Mouse (Mus musculus): ENCODE measurements at regions not wholly inside any gene's neighbourhood (a gene's known extent, or its start where the extent isn't known, plus 50 kb on each side); places are given as distances from the start of the nearest gene placed in this dataset.

GRCm38 (mm10) chr12:104560934-104561565, 87.9 kb upstream of the Gsc start:
- Histone ChIP-seq H3K27ac (replicated peaks) (no peak overlapping the region), H3K9me3 (no peaks in the 10 kb centered on the region), H3K9ac (no peak overlapping the region), H3K4me2 (no peak overlapping the region), H3K36me3 (no peaks in the 10 kb centered on the region), H3K4me3 (no peak overlapping the region), H3K27me3 (no peaks in the 10 kb centered on the region), H3K4me1 (replicated peaks) (0 out of 2 replicates have a peak, but pooled peaks cover 3% of the 10 kb centered on the region)
- WGBS = 56% methylated on average over 14 of the region's 14 CpGs
- no peak for ATAC-seq (ENCODE audit: low read depth)

DNA sequence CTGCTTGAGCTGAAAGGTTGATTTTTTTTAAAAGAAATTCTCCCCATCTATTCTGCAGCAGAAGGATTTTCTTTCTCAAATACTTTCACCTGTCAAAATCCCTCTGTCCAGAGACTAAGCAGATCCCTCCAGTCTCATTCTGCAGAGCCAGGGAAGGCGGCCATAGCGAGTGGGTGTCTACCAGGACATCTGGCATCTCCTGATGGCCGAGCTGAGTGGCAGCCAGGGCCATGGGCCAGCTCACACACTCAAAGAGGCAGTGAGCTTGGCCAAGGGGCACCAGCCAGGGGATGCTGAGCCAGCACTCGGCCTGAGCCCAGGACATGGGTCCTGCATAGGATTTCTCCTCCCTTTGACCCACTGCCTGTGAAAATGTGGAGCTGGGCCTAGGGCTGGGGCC, 84.6 kb upstream of the Gsc start:
- no peak; the same call in 1 of the 2 replicates for ATAC-seq (ENCODE audit: low read depth)
- no peaks in the 10 kb centered on the region for H3K36me3 ChIP-seq
- WGBS = 78% methylated on average over 4 of the region's 4 CpGs

GRCm38 (mm10) chr12:104557307-104557706, 84.2 kb upstream of the Gsc start:
- 0 out of 2 replicates have a peak, but pooled peaks cover 3% of the 10 kb centered on the region for H3K4me1 ChIP-seq (replicated peaks)
- ATAC-seq (ENCODE audit: low read depth) = no peak
- H3K27ac ChIP-seq (replicated peaks) = no peak overlapping the region
- no peaks in the 10 kb centered on the region for H3K36me3 ChIP-seq
- WGBS = 91% methylated on average over 10 of the region's 10 CpGs
- no peaks in the 10 kb centered on the region for H3K9me3 ChIP-seq
- H3K4me2 ChIP-seq = no peak overlapping the region
- H3K4me3 ChIP-seq = no peak overlapping the region
- no peaks in the 10 kb centered on the region for H3K27me3 ChIP-seq
- no peak overlapping the region for H3K9ac ChIP-seq

More for the DNA sequence above, 84.6 kb upstream of the Gsc start:
- no peak overlapping the region for H3K4me2 ChIP-seq
- 0 out of 2 replicates have a peak, but pooled peaks cover 3% of the 10 kb centered on the region for H3K4me1 ChIP-seq (replicated peaks)
- no peaks in the 10 kb centered on the region for H3K9me3 ChIP-seq
- H3K4me3 ChIP-seq = no peak overlapping the region
- H3K9ac ChIP-seq = no peak overlapping the region
- no peaks in the 10 kb centered on the region for H3K27me3 ChIP-seq
- no peak overlapping the region for H3K27ac ChIP-seq (replicated peaks)

DNA sequence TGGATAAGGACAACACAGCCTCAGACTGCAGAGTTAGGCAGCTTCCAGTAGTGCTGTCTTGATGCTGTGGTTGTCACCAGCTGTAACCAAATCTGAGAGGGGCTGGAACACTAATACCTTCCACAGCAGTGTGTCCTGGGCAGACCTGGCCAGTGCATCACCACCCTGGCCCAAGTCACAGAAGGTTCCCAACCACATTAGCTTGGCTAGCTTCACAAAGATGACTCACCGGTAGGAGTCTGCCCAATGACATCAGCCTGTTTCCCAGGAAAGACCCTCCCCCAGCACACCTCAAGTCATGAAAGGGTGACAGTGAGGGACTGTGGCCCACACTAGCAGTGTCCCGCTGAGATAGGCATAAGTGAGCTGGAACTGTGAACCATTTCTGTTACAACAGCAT, 75.5 kb upstream of the Gsc start:
- WGBS = 81% methylated on average over 2 of the region's 2 CpGs
- no peak for ATAC-seq (ENCODE audit: low read depth)
- H3K4me2 ChIP-seq = no peak overlapping the region
- H3K4me3 ChIP-seq = no peak overlapping the region
- H3K4me1 ChIP-seq (replicated peaks) = no peaks in the 10 kb centered on the region
- no peaks in the 10 kb centered on the region for H3K9me3 ChIP-seq
- H3K27ac ChIP-seq (replicated peaks) = no peak overlapping the region
- no peak overlapping the region for H3K9ac ChIP-seq
- H3K36me3 ChIP-seq = no peaks in the 10 kb centered on the region
- H3K27me3 ChIP-seq = no peaks in the 10 kb centered on the region

DNA sequence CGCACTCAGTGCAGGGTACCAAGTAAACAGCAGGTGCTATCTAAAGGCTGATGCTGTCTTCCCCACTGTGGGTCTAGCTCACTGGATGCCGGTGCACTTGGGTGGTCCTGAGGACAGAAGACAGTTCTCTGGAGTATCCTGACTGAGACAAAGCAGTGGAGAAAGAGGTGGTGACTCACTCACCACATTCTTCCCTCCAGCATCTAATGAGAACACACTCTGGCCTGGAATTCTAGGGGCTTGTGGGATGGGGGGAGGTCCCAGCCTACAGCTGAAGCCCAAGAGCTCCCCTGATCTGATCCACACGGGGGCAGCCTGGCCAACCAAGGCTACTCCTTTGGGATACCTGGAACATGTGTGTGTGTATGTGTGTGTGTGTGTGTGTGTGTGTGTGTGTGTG, 74.4 kb upstream of the Gsc start:
- H3K36me3 ChIP-seq = no peaks in the 10 kb centered on the region
- no peak overlapping the region for H3K4me2 ChIP-seq
- 78% methylated on average over 3 of the region's 3 CpGs for WGBS
- no peak for ATAC-seq (ENCODE audit: low read depth)
- no peaks in the 10 kb centered on the region for H3K27me3 ChIP-seq
- no peak overlapping the region for H3K9ac ChIP-seq
- no peaks in the 10 kb centered on the region for H3K4me1 ChIP-seq (replicated peaks)
- H3K9me3 ChIP-seq = no peaks in the 10 kb centered on the region
- H3K27ac ChIP-seq (replicated peaks) = no peak overlapping the region
- H3K4me3 ChIP-seq = no peak overlapping the region

DNA sequence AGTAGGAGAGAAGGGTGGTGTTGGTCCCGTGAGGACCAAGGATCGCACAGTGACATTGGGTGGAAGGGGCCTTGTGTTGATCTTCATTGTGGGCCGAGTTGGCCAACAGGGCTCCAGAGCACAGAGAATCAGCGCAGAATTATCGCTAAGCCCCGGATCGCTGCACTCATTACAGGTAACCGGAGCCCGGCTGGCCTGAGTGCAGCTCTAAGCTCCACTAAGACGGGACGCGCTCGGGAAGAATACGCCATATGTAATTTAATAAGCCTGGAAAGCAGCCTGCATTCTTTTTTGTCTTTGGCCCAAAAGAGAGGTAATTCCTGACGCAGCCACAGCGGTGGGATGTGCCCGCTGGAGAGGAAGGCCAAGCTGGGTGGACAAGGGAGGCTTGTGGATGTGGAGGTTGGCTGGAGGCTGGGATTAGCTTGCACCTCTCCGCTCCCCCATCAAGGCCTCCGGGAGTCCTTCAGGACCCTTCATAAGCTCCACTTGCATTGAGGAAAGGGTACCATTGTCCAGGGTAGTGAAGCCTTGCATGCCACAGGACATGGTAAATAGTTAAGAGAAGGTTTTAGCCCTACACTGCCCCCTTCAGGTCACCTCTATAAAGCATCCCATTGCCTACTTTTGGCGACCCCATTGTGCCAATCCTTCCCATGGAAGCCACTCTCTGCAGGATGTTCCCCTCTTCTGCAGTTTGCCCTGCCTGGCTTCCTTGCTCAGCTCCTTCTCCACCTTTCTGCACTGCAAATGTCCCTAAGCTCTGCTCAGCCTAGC, 73.1 kb upstream of the Gsc start:
- no peak overlapping the region for H3K9ac ChIP-seq
- H3K9me3 ChIP-seq = no peaks in the 10 kb centered on the region
- no peak overlapping the region for H3K4me3 ChIP-seq
- no peaks in the 10 kb centered on the region for H3K4me1 ChIP-seq (replicated peaks)
- no peak overlapping the region for H3K27ac ChIP-seq (replicated peaks)
- ATAC-seq (ENCODE audit: low read depth) = no peak
- no peak overlapping the region for H3K4me2 ChIP-seq
- H3K27me3 ChIP-seq = no peaks in the 10 kb centered on the region
- 91% methylated on average over 20 of the region's 20 CpGs for WGBS
- no peaks in the 10 kb centered on the region for H3K36me3 ChIP-seq

DNA sequence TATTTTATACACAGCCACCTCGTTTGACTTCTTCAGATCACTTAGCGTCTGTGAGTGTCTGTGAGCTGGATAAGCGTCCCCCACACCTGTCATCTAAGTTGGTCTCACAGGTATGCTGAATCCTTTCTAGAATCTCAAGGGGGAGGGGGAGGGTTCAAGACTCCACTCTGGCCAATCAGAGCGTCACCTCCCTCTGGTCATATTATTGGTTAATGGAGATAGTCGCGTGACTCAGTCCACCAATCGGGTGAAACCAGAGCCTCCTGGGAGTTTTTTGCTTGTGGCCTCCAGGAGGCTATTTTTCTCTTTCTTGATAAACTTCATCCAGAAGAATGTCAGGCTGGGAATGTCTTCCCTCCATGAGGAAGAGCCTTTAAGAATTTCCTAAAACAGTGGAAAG, 66.8 kb upstream of the Gsc start:
- no peaks in the 10 kb centered on the region for H3K36me3 ChIP-seq
- 0 out of 2 replicates have a peak, but pooled peaks cover 3% of the 10 kb centered on the region for H3K4me1 ChIP-seq (replicated peaks)
- no peak for ATAC-seq (ENCODE audit: low read depth)
- no peaks in the 10 kb centered on the region for H3K9me3 ChIP-seq
- H3K4me3 ChIP-seq = no peak overlapping the region
- H3K9ac ChIP-seq = no peak overlapping the region
- H3K27ac ChIP-seq (replicated peaks) = no peak overlapping the region
- no peaks in the 10 kb centered on the region for H3K27me3 ChIP-seq
- H3K4me2 ChIP-seq = no peak overlapping the region
- WGBS = 96% methylated on average over 7 of the region's 7 CpGs

DNA sequence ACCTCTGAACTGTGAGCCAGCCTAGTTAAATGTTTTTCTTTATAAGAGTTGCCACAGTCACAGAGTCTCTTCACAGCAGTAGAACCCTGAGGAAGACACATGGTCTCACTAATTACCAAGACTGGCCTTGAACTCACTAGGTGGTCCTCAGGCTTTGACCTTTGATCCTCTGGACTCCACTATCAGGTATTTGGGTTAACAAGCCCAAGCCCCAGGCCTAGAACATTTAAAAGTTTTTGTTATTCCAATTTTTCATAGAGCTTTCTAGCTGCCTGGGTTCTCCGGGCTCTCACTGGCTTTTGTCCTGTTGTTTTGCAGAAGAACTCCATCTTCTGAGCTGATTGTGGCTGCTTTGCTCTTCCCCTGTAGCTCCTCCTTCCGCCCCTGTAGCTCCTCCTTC, 65.3 kb upstream of the Gsc start:
- no peak overlapping the region for H3K9ac ChIP-seq
- H3K36me3 ChIP-seq = no peaks in the 10 kb centered on the region
- 90% methylated on average over 2 of the region's 2 CpGs for WGBS
- no peak overlapping the region for H3K4me3 ChIP-seq
- H3K4me2 ChIP-seq = no peak overlapping the region
- ATAC-seq (ENCODE audit: low read depth) = no peak
- no peaks in the 10 kb centered on the region for H3K9me3 ChIP-seq
- H3K27me3 ChIP-seq = no peaks in the 10 kb centered on the region
- no peak overlapping the region for H3K27ac ChIP-seq (replicated peaks)
- H3K4me1 ChIP-seq (replicated peaks) = 0 out of 2 replicates have a peak, but pooled peaks cover 3% of the 10 kb centered on the region

GRCm38 (mm10) chr12:104531512-104532447, 58.6 kb upstream of the Gsc start:
- Histone ChIP-seq H3K27ac (replicated peaks) (no peak overlapping the region), H3K36me3 (no peaks in the 10 kb centered on the region), H3K27me3 (no peaks in the 10 kb centered on the region), H3K4me3 (no peak overlapping the region), H3K4me1 (replicated peaks) (0 out of 2 replicates have a peak, but pooled peaks cover 3% of the 10 kb centered on the region), H3K9ac (no peak overlapping the region), H3K4me2 (no peak overlapping the region), H3K9me3 (no peaks in the 10 kb centered on the region)
- 34% methylated on average over 29 of the region's 29 CpGs for WGBS
- no peak for ATAC-seq (ENCODE audit: low read depth)

DNA sequence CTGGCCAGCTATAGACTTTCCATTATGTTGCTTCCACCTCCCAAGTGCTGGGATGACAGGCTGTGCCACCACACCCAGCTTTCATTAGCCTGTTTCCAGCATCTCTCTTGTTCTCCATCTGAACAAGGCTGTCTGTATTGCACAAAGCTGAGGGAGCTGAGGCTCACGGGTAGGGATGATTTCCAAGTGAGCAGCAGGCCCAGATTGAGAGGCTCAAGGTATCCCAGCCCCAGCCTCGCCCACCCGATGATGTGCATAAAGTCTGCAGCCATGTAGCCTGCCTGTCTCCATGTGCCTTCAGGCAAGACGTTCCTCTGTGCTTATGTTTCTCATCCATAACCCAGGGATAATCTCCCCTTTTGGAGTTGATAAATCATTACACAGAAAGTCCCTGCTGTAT, 57.5 kb upstream of the Gsc start:
- Histone ChIP-seq H3K9me3 (peaks cover 11% of the 10 kb centered on the region), H3K27me3 (no peaks in the 10 kb centered on the region), H3K27ac (replicated peaks) (no peak overlapping the region), H3K36me3 (no peaks in the 10 kb centered on the region), H3K4me1 (replicated peaks) (no peaks in the 10 kb centered on the region), H3K4me3 (no peak overlapping the region), H3K9ac (no peak overlapping the region), H3K4me2 (no peak overlapping the region)
- ATAC-seq (ENCODE audit: low read depth) = no peak
- WGBS = 79% methylated on average over 4 of the region's 4 CpGs

All from neural tube, embryonic 13.5 days (tissue).